Mouse (Mus musculus) hindbrain, embryonic 13.5 days (tissue): ENCODE measurements around the gene Ndc1. TPM values are rescaled to one million over a fixed set of nuclear protein-coding genes. Genes with fewer than 3 reads are reported as not detected.

ENCODE experiments used
- ATAC-seq: fragments of 200-750 bp; cut with Nextera tagmentation; 2 replicates; pipeline ENCODE4 v1.8.0; 2017; ENCODE audit warnings: moderate TSS enrichment; ENCODE audit not compliant: low FRiP score
- H3K27ac ChIP-seq: fragments of 300-500 bp; sonication (generic); 2 replicates; pipeline ENCODE4 v1.5.1; 2015; ENCODE audit warnings: inconsistent platforms, mild to moderate bottlenecking, moderate library complexity
- H3K27me3 ChIP-seq: fragments of 300-500 bp; sonication (generic); 2 replicates; pipeline ENCODE4 v1.6.1; 2015; ENCODE audit warnings: mild to moderate bottlenecking, inconsistent platforms
- H3K36me3 ChIP-seq: fragments of 300-500 bp; sonication (generic); 2 replicates; pipeline ENCODE4 v1.6.1; 2015; ENCODE audit warnings: mild to moderate bottlenecking, inconsistent platforms
- H3K4me1 ChIP-seq: fragments of 300-500 bp; sonication (generic); replicated peaks from 2 replicates; pipeline ENCODE4 v1.6.1; 2015; ENCODE audit warnings: inconsistent platforms
- H3K4me2 ChIP-seq: fragments of 300-500 bp; sonication (generic); 2 replicates; pipeline ENCODE4 v1.6.1; 2015; ENCODE audit warnings: inconsistent platforms, mild to moderate bottlenecking, moderate library complexity
- H3K4me3 ChIP-seq: fragments of 300-500 bp; sonication (generic); 2 replicates; pipeline ENCODE4 v1.5.1; 2015; ENCODE audit warnings: mild to moderate bottlenecking, inconsistent platforms
- H3K9ac ChIP-seq: fragments of 300-500 bp; sonication (generic); 2 replicates; pipeline ENCODE4 v1.6.1; 2015; ENCODE audit warnings: mild to moderate bottlenecking, inconsistent platforms
- H3K9me3 ChIP-seq: fragments of 300-500 bp; sonication (generic); 2 replicates; pipeline ENCODE4 v1.6.1; 2016; ENCODE audit warnings: inconsistent platforms
- WGBS: fragments of 180-500 bp; shearing (Covaris S2); methylation state at CpG from one replicate; pipeline ENCODE4 v1.1.7; 2015; 5-methylcytosine and 5-hydroxymethylcytosine counted together
- polyA plus RNA-seq: library from polyadenylated mRNA; unstranded; fragments of >200 nt; fragmentation: Nextera tagmentation; extraction: Ambion mirVana; gene quantifications from 2 replicates; pipeline ENCODE4 v1.2.1, GENCODE M21; 2015

Ndc1 gene
- polyA plus RNA-seq, 1 experiment from 2014 or later: 17.3 TPM

DNA sequence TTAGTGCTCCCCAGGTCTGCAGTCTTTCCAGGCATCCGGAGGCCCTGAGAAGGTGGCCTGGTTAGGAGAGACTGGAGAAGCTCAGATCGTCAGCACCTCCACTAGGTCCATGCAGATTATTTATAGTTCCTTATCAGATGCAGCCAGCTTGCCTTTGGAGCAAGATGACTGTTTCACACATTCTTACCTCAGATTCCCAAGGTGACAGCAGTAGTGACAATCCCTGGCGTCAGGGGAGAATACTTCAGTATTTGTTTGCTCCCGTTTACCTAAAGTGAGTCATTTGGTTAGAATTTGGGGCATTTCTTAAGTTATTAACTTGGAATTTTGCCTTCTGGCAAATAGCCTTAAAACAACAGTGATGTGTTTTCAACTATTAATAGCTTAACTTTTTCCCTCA lies 7.1 kb downstream of the Ndc1 start:
- H3K4me1 ChIP-seq: no peaks in the 10 kb centered on the region
- ATAC-seq: no peak
- H3K36me3 ChIP-seq: peaks cover 49% of the 10 kb centered on the region

DNA sequence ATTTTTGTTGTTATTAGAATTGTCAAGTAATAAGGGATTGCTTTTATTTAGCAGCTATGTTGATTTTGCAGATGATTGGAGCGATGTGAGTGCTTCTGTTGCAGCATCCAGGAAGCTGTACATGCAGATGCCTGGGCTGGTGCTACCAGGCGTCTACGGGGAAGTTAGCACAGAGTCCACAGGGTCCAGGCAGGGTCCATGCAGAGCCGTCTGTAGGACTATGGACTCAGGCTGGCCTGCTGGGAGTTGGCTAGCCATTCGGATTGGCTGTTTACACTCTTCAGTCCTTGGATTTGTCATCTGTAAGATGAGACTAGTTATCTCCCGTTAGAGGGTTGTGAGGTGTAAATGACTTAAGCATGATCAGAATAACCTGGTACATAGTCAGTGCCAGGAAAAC lies 11.4 kb downstream of the Ndc1 start:
- no peak for ATAC-seq
- 94% methylated on average over 6 of the region's 6 CpGs for WGBS
- no peak overlapping the region for H3K4me2 ChIP-seq
- no peak overlapping the region for H3K27ac ChIP-seq
- H3K27me3 ChIP-seq: no peaks in the 10 kb centered on the region
- no peaks in the 10 kb centered on the region for H3K4me1 ChIP-seq
- H3K9ac ChIP-seq: no peak overlapping the region
- no peak overlapping the region for H3K4me3 ChIP-seq
- no peaks in the 10 kb centered on the region for H3K9me3 ChIP-seq
- H3K36me3 ChIP-seq: peaks cover 65% of the 10 kb centered on the region

More for the DNA sequence above, 7.1 kb downstream of the Ndc1 start:
- Histone ChIP-seq H3K9me3 (no peaks in the 10 kb centered on the region), H3K27me3 (no peaks in the 10 kb centered on the region), H3K9ac (no peak overlapping the region), H3K4me3 (no peak overlapping the region), H3K4me2 (no peak overlapping the region), H3K27ac (no peak overlapping the region)
- WGBS: 93% methylated on average over 4 of the region's 4 CpGs

DNA sequence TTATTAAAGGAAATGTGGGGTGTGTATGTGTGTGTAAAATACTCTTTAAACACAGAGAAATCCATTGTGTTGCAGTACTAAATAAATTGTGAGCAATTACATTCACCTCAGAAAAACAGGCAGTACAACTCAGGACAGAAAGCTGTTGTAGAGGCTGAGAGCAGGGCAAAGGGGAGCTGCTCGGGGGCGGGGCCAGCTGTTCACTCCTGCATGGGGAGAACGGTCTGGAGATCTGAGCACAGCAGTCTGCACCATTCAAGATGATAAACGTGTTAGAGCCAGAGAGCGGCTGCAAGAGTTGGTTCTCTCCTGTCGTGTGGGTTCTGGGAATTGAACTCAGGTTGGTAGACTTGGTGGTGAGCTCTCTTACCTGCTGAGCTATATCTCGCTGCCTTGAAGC lies 13.3 kb downstream of the Ndc1 start:
- H3K4me2 ChIP-seq: no peak overlapping the region
- H3K9ac ChIP-seq: no peak overlapping the region
- no peak overlapping the region for H3K4me3 ChIP-seq
- peaks cover 57% of the 10 kb centered on the region for H3K36me3 ChIP-seq
- H3K9me3 ChIP-seq: no peaks in the 10 kb centered on the region
- no peak overlapping the region for H3K27ac ChIP-seq
- no peaks in the 10 kb centered on the region for H3K4me1 ChIP-seq
- WGBS: 80% methylated on average over 7 of the region's 7 CpGs
- no peak for ATAC-seq
- no peaks in the 10 kb centered on the region for H3K27me3 ChIP-seq

DNA sequence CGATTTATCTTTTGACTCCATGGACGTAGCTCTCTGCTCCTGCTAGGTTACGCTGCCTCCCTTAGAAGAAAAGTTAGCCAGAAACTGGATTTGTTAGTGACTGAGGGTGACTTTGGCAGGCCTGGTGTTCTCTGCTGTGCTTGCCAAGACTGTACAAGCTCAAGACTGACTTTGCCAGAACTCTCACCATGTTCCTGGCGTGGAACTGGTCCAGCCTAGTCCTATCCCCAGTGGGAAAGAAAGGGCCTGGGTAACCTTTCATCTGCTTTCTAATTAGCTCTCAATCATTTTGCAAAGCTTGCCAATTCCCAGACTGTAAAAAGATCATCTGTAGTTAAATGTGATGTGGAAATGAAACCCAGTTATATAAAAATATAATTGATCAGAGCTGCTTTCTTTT lies 19.5 kb downstream of the Ndc1 start:
- no peak for ATAC-seq
- Histone ChIP-seq H3K9ac (no peak overlapping the region), H3K36me3 (peaks cover 64% of the 10 kb centered on the region), H3K4me1 (no peaks in the 10 kb centered on the region), H3K27me3 (no peaks in the 10 kb centered on the region), H3K27ac (no peak overlapping the region), H3K4me3 (no peak overlapping the region), H3K4me2 (no peak overlapping the region), H3K9me3 (no peaks in the 10 kb centered on the region)
- 89% methylated on average over 4 of the region's 4 CpGs for WGBS

DNA sequence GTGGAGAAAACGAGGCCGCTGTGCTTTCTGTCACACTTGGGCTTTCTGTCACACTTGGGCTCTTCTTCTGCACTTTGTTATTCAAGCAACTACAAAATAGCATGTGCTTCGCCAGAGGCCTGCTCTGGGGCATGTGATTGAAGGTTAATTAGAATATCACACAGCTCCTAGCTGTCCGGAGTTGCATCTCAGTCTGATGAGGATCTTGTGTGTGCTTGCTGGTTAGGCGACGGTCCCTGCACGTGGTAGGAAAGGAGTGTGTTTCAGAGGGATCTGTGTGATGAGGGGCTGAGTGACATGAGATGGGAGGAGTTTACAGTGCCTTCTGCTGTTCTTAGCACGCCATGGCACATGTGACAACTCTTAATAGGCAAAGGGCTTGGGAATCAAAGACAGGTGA lies 19.9 kb downstream of the Ndc1 start:
- peaks cover 68% of the 10 kb centered on the region for H3K36me3 ChIP-seq
- no peak overlapping the region for H3K27ac ChIP-seq
- no peak for ATAC-seq

DNA sequence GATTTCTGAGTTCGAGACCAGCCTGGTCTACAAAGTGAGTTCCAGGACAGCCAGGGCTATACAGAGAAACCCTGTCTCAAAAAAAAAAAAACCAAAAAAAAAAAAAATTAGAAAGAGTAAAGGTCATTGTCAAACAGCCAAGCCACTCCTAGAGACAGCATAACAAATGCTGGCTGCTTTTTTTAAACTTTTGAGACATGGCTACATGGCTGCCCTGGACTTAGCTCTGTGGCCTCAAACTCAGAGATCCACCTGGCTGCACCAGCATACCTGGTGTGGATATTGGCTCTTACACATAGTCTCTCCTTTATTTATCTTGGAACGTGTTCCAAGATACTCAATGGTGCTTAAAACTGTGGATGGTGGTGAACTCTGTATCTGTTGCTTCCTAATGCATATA lies 20.7 kb downstream of the Ndc1 start:
- ATAC-seq: no peak
- H3K36me3 ChIP-seq: peaks cover 63% of the 10 kb centered on the region
- no peak overlapping the region for H3K4me2 ChIP-seq
- no peaks in the 10 kb centered on the region for H3K9me3 ChIP-seq
- H3K27me3 ChIP-seq: no peaks in the 10 kb centered on the region
- H3K27ac ChIP-seq: no peak overlapping the region
- H3K4me1 ChIP-seq: no peaks in the 10 kb centered on the region
- 92% methylated on average over 2 of the region's 2 CpGs for WGBS
- no peak overlapping the region for H3K9ac ChIP-seq
- no peak overlapping the region for H3K4me3 ChIP-seq

More for the DNA sequence above, 19.9 kb downstream of the Ndc1 start:
- Histone ChIP-seq H3K4me3 (no peak overlapping the region), H3K4me2 (no peak overlapping the region), H3K4me1 (no peaks in the 10 kb centered on the region), H3K9me3 (no peaks in the 10 kb centered on the region), H3K9ac (no peak overlapping the region), H3K27me3 (no peaks in the 10 kb centered on the region)
- WGBS: 91% methylated on average over 8 of the region's 8 CpGs

DNA sequence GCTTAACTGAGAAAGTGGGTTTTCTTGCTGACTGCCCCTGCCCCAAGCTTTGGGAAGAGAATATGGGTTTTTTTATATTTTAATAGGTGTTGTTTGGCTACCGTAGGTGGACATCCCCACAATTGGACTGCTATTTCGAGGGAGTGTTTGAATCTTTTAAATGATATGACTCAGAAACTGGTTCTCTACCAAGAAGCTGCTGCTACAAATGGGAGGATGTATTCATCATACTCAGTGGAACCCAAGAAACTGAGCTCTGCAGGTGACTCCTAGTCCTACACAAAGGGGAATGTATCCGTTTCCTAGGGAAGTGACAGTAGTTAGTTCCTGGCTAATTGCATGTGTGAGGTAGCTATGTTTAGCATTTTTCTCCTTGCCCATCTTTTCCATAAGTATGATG lies 21.8 kb downstream of the Ndc1 start:
- no peak overlapping the region for H3K4me3 ChIP-seq
- no peak overlapping the region for H3K4me2 ChIP-seq
- H3K4me1 ChIP-seq: no peaks in the 10 kb centered on the region
- 93% methylated on average over 3 of the region's 3 CpGs for WGBS
- H3K27me3 ChIP-seq: no peaks in the 10 kb centered on the region
- peaks cover 69% of the 10 kb centered on the region for H3K36me3 ChIP-seq
- H3K9me3 ChIP-seq: no peaks in the 10 kb centered on the region
- ATAC-seq: no peak
- no peak overlapping the region for H3K27ac ChIP-seq
- H3K9ac ChIP-seq: no peak overlapping the region

DNA sequence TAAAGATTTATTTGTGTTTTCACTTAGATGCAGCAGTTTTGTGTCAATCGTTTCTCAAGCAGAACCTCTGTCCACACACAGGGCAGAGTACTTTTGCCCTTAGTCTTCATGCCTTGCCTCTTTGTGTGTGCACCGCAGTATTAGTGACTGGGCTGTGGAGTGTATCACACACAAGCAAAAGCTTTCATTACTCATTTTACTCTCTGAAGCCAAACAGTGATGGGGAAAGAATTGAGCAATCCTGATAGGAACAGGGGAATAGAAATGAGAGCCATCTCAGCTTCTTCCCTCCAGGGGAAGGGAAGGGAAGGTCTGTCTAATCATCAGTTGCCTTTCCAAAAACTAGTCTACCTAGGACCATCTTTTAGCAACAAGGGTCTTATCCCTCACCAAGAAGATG lies 26.2 kb downstream of the Ndc1 start:
- Histone ChIP-seq H3K4me3 (no peak overlapping the region), H3K4me2 (no peak overlapping the region), H3K36me3 (peaks cover 57% of the 10 kb centered on the region), H3K9ac (no peak overlapping the region), H3K27ac (no peak overlapping the region), H3K4me1 (no peaks in the 10 kb centered on the region), H3K27me3 (no peaks in the 10 kb centered on the region), H3K9me3 (no peaks in the 10 kb centered on the region)
- no peak for ATAC-seq
- 92% methylated on average over 2 of the region's 2 CpGs for WGBS

DNA sequence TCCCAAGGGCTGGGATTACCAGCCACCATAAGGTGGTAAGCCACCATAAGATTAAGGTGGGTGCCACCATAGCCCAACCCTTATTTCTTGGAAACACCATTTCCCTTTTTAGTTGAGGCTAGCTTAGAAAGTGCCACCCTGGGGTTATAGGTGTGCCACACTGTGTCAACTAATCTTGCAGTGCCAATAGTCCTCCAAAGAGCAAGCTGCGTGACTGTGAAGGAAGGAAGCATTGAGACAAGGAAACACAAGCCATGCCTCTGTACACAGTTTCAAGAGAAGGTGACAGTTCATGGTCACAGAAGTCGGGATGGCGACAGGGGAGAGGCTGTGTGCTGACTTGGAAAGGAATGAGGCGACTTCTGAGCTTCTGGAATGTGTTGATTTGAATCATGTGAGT lies 52.6 kb downstream of the Ndc1 start:
- H3K9ac ChIP-seq: no peak overlapping the region
- H3K27me3 ChIP-seq: peaks cover 4% of the 10 kb centered on the region; the same call in 1 of the 2 replicates
- WGBS: 84% methylated on average over 4 of the region's 4 CpGs
- ATAC-seq: no peak
- H3K4me3 ChIP-seq: no peak overlapping the region
- peaks cover 9% of the 10 kb centered on the region for H3K4me1 ChIP-seq
- H3K27ac ChIP-seq: no peak overlapping the region
- no peak overlapping the region for H3K4me2 ChIP-seq
- H3K36me3 ChIP-seq: peaks cover 3% of the 10 kb centered on the region
- H3K9me3 ChIP-seq: no peaks in the 10 kb centered on the region

DNA sequence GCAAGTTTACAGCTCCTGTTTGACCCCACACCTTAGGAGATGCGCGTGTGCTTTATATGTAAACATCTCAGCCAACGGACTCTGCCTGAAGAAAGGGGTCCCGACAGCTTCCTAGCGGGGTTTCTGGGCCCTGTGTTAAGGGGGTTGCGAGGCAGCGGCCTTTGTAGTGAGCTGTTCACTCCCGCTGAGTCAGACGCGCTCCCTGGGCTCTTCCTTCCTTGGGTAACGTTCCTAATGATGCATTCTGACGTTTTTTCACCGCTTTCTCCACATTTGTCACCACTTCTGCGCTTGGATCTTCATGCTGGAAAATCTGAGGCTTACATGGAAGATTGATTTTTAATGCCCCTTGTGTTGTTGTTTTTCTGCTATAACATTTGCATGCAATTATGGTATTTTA lies 54.1 kb downstream of the Ndc1 start:
- H3K4me1 ChIP-seq: peaks cover 9% of the 10 kb centered on the region
- peak overlapping the region; percentile 15 for H3K4me3 ChIP-seq
- no peaks in the 10 kb centered on the region for H3K9me3 ChIP-seq
- H3K27ac ChIP-seq: no peak overlapping the region
- ATAC-seq: no peak
- 2% methylated on average over 14 of the region's 14 CpGs for WGBS
- peak overlapping the region; percentile 46 for H3K4me2 ChIP-seq
- H3K9ac ChIP-seq: peak overlapping the region; percentile 43; the same call in 1 of the 2 replicates
- no peaks in the 10 kb centered on the region for H3K36me3 ChIP-seq
- H3K27me3 ChIP-seq: peaks cover 4% of the 10 kb centered on the region; the same call in 1 of the 2 replicates

DNA sequence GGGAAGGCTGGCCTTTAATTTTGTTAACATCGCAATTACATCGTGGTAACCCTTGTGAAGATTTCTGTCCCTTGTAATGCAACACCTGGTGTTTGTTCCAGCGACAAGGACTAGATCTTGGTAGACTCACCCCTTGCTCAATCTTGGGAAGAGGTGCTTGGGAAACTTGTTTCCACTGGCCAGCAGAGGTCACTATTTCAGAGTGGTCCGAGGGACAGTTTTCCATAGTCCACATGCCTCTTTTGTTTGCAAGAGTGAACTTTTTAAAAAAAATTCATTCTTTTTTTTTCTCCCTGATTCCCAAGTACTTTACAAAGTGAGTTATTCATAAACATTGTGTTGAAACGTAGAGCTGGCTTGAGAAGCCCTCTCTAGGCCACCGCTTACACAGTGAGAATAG lies 54.6 kb downstream of the Ndc1 start:
- WGBS: 25% methylated on average over 6 of the region's 6 CpGs
- H3K4me3 ChIP-seq: no peak overlapping the region
- no peaks in the 10 kb centered on the region for H3K9me3 ChIP-seq
- peaks cover 9% of the 10 kb centered on the region for H3K4me1 ChIP-seq
- peaks cover 4% of the 10 kb centered on the region; the same call in 1 of the 2 replicates for H3K27me3 ChIP-seq
- peak overlapping the region; percentile 46 for H3K4me2 ChIP-seq
- H3K27ac ChIP-seq: no peak overlapping the region
- H3K36me3 ChIP-seq: no peaks in the 10 kb centered on the region
- ATAC-seq: no peak
- no peak overlapping the region for H3K9ac ChIP-seq

DNA sequence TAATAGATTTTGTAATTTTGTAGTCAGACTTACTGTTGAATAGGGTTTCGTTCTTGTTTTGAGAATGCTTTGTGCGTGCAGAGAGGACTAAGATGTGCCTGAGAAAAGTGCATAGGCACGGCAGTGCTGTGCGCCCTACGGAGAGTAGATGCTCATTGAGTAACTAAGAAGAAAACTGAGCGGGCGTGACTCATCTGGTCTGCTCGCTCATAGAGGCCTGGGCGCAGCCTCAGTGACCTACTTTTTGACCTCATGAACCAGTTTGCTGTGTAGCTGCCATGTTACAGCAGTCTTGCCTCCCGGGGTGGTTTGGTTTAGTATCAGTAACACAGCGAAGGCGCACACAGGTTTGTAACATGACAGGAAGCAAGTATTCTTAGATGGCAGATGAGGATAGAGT lies 58.0 kb downstream of the Ndc1 start:
- Histone ChIP-seq H3K4me3 (no peak overlapping the region), H3K27me3 (peaks cover 3% of the 10 kb centered on the region; the same call in 1 of the 2 replicates), H3K9ac (no peak overlapping the region), H3K27ac (no peak overlapping the region), H3K9me3 (no peaks in the 10 kb centered on the region), H3K4me2 (no peak overlapping the region), H3K36me3 (no peaks in the 10 kb centered on the region), H3K4me1 (peaks cover 9% of the 10 kb centered on the region)
- no peak for ATAC-seq
- 93% methylated on average over 12 of the region's 12 CpGs for WGBS

DNA sequence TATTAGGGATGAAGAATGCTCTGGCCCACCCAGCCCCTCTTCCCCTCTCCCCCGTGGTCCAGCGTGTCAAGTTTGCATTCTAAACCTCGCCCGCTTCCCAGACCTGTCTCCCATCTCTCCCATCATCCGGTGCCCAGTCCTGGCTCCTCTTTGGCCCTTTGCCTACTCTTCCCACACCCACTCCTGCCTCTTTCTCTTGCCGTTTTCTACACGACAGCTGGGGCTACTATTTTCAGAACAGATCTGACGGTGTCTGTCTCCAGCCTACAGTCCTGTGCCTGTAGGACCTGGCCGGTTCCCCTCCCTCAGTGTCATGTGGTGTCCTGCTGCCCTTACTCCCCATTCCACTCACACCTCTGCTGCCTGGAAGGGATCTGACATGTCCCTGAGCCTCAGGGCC lies 59.0 kb downstream of the Ndc1 start:
- no peak overlapping the region for H3K27ac ChIP-seq
- no peaks in the 10 kb centered on the region for H3K9me3 ChIP-seq
- H3K36me3 ChIP-seq: no peaks in the 10 kb centered on the region
- WGBS: 82% methylated on average over 9 of the region's 9 CpGs
- no peak overlapping the region for H3K9ac ChIP-seq
- H3K4me1 ChIP-seq: peaks cover 4% of the 10 kb centered on the region
- H3K4me3 ChIP-seq: no peak overlapping the region
- ATAC-seq: no peak
- no peaks in the 10 kb centered on the region; the same call in 1 of the 2 replicates for H3K27me3 ChIP-seq
- H3K4me2 ChIP-seq: no peak overlapping the region
